Mouse (Mus musculus) midbrain, embryonic 15.5 days (tissue): ENCODE results near the gene Drd3. TPM values are rescaled to one million over a fixed set of nuclear protein-coding genes. Genes with fewer than 3 reads are reported as not detected.

Experiments
- ATAC-seq: fragments of 200-750 bp; cut with Nextera tagmentation; replicated peaks from 2 replicates; pipeline ENCODE4 v1.8.0; 2017; ENCODE audit warnings: moderate TSS enrichment
- H3K27ac ChIP-seq: fragments of 300-500 bp; sonication (generic); 2 replicates; pipeline ENCODE4 v1.5.1; 2015; ENCODE audit warnings: mild to moderate bottlenecking, inconsistent platforms
- H3K27me3 ChIP-seq: fragments of 300-500 bp; sonication (generic); replicated peaks from 2 replicates; pipeline ENCODE4 v1.6.1; 2015; ENCODE audit warnings: inconsistent platforms
- H3K36me3 ChIP-seq: fragments of 300-500 bp; sonication (generic); replicated peaks from 2 replicates; pipeline ENCODE4 v1.6.1; 2015; ENCODE audit warnings: inconsistent platforms
- H3K4me1 ChIP-seq: fragments of 300-500 bp; sonication (generic); 2 replicates; pipeline ENCODE4 v1.6.1; 2015; ENCODE audit warnings: inconsistent platforms
- H3K4me2 ChIP-seq: fragments of 300-500 bp; sonication (generic); 2 replicates; pipeline ENCODE4 v1.6.1; 2015; ENCODE audit warnings: inconsistent platforms, mild to moderate bottlenecking, moderate library complexity
- H3K4me3 ChIP-seq: fragments of 300-500 bp; sonication (generic); 2 replicates; pipeline ENCODE4 v1.5.1; 2015; ENCODE audit warnings: mild to moderate bottlenecking, inconsistent platforms
- H3K9ac ChIP-seq: fragments of 300-500 bp; sonication (generic); 2 replicates; pipeline ENCODE4 v1.6.1; 2015; ENCODE audit warnings: mild to moderate bottlenecking, inconsistent platforms
- H3K9me3 ChIP-seq: fragments of 300-500 bp; sonication (generic); 2 replicates; pipeline ENCODE4 v1.6.1; 2016; ENCODE audit warnings: inconsistent platforms
- WGBS: fragments of 180-500 bp; shearing (Covaris S2); methylation state at CpG from one replicate; pipeline ENCODE4 v1.1.7; 2015; ENCODE audit warnings: mixed read lengths; 5-methylcytosine and 5-hydroxymethylcytosine counted together
- polyA plus RNA-seq: library from polyadenylated mRNA; unstranded; fragments of >200 nt; fragmentation: Nextera tagmentation; extraction: Ambion mirVana; gene quantifications from 2 replicates; pipeline ENCODE4 v1.2.1, GENCODE M21; 2015

Drd3 gene
- polyA plus RNA-seq, 1 experiment from 2014 or later, result not detected

DNA sequence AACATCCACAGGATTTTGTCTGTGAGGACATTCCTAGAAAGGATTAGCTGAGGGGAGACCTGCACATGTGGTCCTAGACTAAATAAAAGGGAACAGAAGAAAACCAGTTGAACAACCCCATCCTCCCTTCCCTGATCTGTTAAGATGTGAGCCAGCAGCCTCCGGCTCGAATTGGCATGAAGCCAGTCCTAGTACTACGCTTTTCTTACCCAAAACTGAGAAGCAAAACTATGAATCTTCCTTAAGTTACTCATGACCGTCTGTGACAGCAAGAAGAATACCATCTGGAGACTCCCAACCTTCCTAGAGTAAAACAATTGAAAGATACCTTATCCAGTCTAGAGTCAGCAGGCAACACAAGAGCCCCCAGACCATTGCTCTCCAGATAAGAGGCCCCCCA lies 15.9 kb upstream of the Drd3 start:
- Histone ChIP-seq H3K27ac (no peak overlapping the region), H3K36me3 (no peaks in the 10 kb centered on the region), H3K27me3 (no peaks in the 10 kb centered on the region), H3K4me1 (no peaks in the 10 kb centered on the region), H3K9me3 (no peaks in the 10 kb centered on the region), H3K4me3 (no peak overlapping the region), H3K9ac (no peak overlapping the region), H3K4me2 (no peak overlapping the region)
- 86% methylated on average over 4 of the region's 4 CpGs for WGBS
- ATAC-seq, result no peak

GRCm38 (mm10) chr16:43740936-43741335 lies 12.9 kb upstream of the Drd3 start:
- WGBS, result 71% methylated on average over 2 of the region's 2 CpGs
- no peak overlapping the region for H3K4me2 ChIP-seq
- H3K9ac ChIP-seq, result no peak overlapping the region
- no peaks in the 10 kb centered on the region for H3K4me1 ChIP-seq
- H3K27ac ChIP-seq, result no peak overlapping the region
- no peak for ATAC-seq
- H3K9me3 ChIP-seq, result no peaks in the 10 kb centered on the region
- H3K27me3 ChIP-seq, result no peaks in the 10 kb centered on the region
- H3K36me3 ChIP-seq, result no peaks in the 10 kb centered on the region
- no peak overlapping the region for H3K4me3 ChIP-seq

- Histone ChIP-seq H3K36me3 (no peaks in the 10 kb centered on the region), H3K9ac (no peak overlapping the region), H3K4me2 (no peak overlapping the region), H3K27ac (no peak overlapping the region), H3K4me1 (no peaks in the 10 kb centered on the region), H3K27me3 (no peaks in the 10 kb centered on the region), H3K4me3 (no peak overlapping the region), H3K9me3 (no peaks in the 10 kb centered on the region)
- 75% methylated on average over 2 of the region's 2 CpGs for WGBS
- no peak for ATAC-seq
Observed at GRCm38 (mm10) chr16:43748424-43748823, 5.4 kb upstream of the Drd3 start.

DNA sequence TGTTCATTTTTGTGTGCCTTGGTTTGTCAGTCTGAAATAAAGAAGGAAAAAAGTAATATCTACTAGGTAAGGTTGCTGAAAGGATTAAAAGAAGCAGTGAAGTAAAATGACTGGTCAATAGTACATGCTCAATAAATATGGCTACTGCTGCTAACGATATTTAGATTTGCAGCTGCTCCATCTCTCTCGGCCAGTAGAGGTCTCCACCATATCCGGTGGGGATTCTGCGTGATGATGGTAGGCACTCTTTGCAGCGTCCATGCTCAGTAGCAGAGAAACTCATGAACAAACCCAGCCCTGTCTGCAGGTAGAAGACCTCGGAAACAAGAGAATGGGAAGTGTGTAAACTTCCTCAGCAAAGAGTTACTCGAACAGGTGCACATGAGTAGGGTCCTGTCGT lies 926 bp upstream of the Drd3 start:
- WGBS, result 85% methylated on average over 8 of the region's 8 CpGs
- Histone ChIP-seq H3K9me3 (no peaks in the 10 kb centered on the region), H3K27ac (no peak overlapping the region), H3K4me3 (no peak overlapping the region), H3K36me3 (no peaks in the 10 kb centered on the region), H3K9ac (no peak overlapping the region), H3K4me1 (0 out of 2 replicates have a peak, but pooled peaks cover 3% of the 10 kb centered on the region), H3K27me3 (no peaks in the 10 kb centered on the region), H3K4me2 (no peak overlapping the region)
- ATAC-seq, result no peak

DNA sequence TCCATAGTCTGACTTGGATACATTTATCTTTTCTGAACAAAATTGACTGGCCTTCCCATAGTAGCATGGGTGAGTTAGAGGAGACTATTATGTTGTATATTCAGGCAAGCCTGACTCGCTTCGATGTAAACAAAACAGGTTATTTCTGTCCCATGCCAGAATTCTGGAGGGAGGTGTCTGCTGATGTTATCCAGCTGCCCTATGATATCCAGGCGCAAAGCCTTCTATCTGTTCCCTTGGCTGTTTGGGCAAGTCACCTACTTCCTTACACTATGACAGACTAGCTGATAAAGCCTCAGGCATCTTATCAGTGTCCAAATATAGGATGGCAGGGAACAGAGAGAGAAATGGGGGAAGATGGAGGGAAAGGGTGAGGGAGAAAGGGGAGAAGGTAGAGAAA lies 18.5 kb downstream of the Drd3 start:
- Histone ChIP-seq H3K9ac (no peak overlapping the region), H3K4me3 (no peak overlapping the region), H3K9me3 (no peaks in the 10 kb centered on the region), H3K27ac (no peak overlapping the region), H3K4me2 (no peak overlapping the region), H3K4me1 (no peaks in the 10 kb centered on the region), H3K27me3 (no peaks in the 10 kb centered on the region), H3K36me3 (no peaks in the 10 kb centered on the region)
- WGBS, result 94% methylated on average over 3 of the region's 3 CpGs
- ATAC-seq, result no peak

- no peak for ATAC-seq
- 98% methylated on average over 1 of the region's 1 CpGs for WGBS
Observed at GRCm38 (mm10) chr16:43772766-43773165, 18.9 kb downstream of the Drd3 start.

DNA sequence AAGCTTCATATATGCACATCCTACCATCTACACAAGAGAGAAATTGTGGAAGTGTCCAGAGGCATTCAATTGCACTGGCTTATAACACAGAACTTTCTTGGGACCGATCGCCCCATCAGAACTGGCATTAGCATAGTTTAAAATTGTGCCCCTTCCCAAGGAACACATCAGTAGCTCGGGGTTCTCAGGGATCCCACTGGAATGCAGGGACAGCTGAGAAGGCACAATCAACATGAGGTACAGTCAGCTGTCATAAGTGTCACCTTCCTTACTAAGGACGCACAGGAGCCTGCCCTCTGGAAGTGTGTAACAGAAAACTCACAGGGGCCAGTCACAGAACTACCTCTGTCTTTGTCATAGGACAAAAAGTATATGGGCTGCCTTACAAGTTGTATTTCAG lies 19.7 kb downstream of the Drd3 start:
- no peak for ATAC-seq
- H3K36me3 ChIP-seq, result no peaks in the 10 kb centered on the region
- no peak overlapping the region for H3K4me2 ChIP-seq
- H3K27ac ChIP-seq, result no peak overlapping the region
- 92% methylated on average over 4 of the region's 4 CpGs for WGBS
- no peaks in the 10 kb centered on the region for H3K27me3 ChIP-seq
- H3K9me3 ChIP-seq, result no peaks in the 10 kb centered on the region
- H3K4me1 ChIP-seq, result no peaks in the 10 kb centered on the region
- H3K4me3 ChIP-seq, result no peak overlapping the region
- H3K9ac ChIP-seq, result no peak overlapping the region

More at GRCm38 (mm10) chr16:43772766-43773165, 18.9 kb downstream of the Drd3 start:
- Histone ChIP-seq H3K4me3 (no peak overlapping the region), H3K27me3 (no peaks in the 10 kb centered on the region), H3K9me3 (no peaks in the 10 kb centered on the region), H3K4me1 (no peaks in the 10 kb centered on the region), H3K4me2 (no peak overlapping the region), H3K9ac (no peak overlapping the region), H3K36me3 (no peaks in the 10 kb centered on the region), H3K27ac (no peak overlapping the region)

- H3K4me3 ChIP-seq, result no peak overlapping the region
- 86% methylated on average over 3 of the region's 3 CpGs for WGBS
- no peaks in the 10 kb centered on the region for H3K36me3 ChIP-seq
- no peaks in the 10 kb centered on the region for H3K4me1 ChIP-seq
- no peaks in the 10 kb centered on the region for H3K27me3 ChIP-seq
- H3K9me3 ChIP-seq, result no peaks in the 10 kb centered on the region
- no peak overlapping the region for H3K27ac ChIP-seq
- H3K9ac ChIP-seq, result no peak overlapping the region
- ATAC-seq, result no peak
- H3K4me2 ChIP-seq, result no peak overlapping the region
Observed at GRCm38 (mm10) chr16:43776886-43777285, 23.1 kb downstream of the Drd3 start.

DNA sequence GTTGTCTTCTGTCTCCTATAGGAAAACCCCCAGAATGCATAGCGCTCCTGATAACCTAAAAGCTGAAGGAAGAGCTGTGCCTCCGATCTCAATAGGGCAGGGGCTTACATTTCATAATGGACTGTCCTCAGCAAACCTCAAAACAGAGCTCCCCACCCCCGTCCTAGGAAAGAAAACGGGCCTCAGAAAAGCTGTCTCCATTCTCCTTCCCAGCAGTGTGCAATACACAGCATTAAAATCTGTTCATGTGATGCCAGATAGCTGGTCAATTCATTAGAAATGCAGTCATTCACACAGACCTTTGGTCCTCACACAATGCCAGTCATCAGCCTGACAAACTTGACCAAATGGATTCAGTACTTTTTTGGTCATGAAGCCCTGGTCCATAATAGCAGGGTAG lies 45.7 kb downstream of the Drd3 start:
- no peak overlapping the region for H3K9ac ChIP-seq
- no peaks in the 10 kb centered on the region for H3K27me3 ChIP-seq
- no peaks in the 10 kb centered on the region for H3K36me3 ChIP-seq
- no peak overlapping the region for H3K27ac ChIP-seq
- H3K4me1 ChIP-seq, result peaks cover 22% of the 10 kb centered on the region
- no peak overlapping the region for H3K4me3 ChIP-seq
- WGBS, result 23% methylated on average over 4 of the region's 4 CpGs
- H3K9me3 ChIP-seq, result 0 out of 2 replicates have a peak, but pooled peaks cover 7% of the 10 kb centered on the region
- ATAC-seq, result peak; percentile 25
- H3K4me2 ChIP-seq, result no peak overlapping the region

DNA sequence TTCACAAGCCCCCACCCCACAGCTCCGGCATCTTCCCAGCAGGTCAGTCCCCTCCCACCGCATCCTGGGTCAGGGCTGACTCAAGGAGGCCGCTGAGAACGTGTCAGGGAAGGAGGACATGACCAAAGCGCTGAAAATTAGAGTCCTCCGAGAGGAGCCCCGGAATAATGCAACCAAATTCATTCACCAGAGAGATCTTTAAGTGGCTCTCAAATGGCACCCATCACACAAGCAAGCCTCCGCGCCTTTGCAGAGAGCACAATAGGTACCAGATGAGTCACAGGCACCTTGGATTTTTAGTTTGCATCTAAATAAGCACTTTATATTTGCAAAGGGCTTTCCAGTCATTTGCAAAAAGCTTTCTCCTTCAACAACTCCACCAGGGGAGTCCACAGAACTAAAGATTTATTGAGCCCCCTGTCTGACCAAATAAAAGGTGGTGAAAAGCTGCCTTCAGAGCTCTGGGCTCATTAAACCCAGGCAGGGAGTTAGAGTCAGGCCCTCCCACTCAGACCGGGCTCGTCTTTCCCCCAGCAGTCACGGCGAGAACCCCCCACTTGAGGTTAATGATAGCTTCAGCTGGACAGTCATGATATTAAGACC lies 46.4 kb downstream of the Drd3 start:
- Histone ChIP-seq H3K27ac (no peak overlapping the region), H3K27me3 (no peaks in the 10 kb centered on the region), H3K4me1 (peaks cover 22% of the 10 kb centered on the region), H3K9me3 (0 out of 2 replicates have a peak, but pooled peaks cover 7% of the 10 kb centered on the region), H3K9ac (no peak overlapping the region), H3K36me3 (no peaks in the 10 kb centered on the region), H3K4me3 (no peak overlapping the region), H3K4me2 (peak overlapping the region; percentile 26)
- ATAC-seq, result peak; percentile 61; the same call in 1 of the 2 replicates
- 6% methylated on average over 13 of the region's 13 CpGs for WGBS

GRCm38 (mm10) chr16:43801137-43801536 lies 47.3 kb downstream of the Drd3 start:
- H3K9ac ChIP-seq, result no peak overlapping the region
- no peak overlapping the region for H3K4me2 ChIP-seq
- H3K9me3 ChIP-seq, result 0 out of 2 replicates have a peak, but pooled peaks cover 7% of the 10 kb centered on the region
- H3K36me3 ChIP-seq, result no peaks in the 10 kb centered on the region
- H3K4me3 ChIP-seq, result no peak overlapping the region
- H3K4me1 ChIP-seq, result peaks cover 22% of the 10 kb centered on the region
- H3K27ac ChIP-seq, result no peak overlapping the region
- ATAC-seq, result 0 out of 2 replicates have a peak, but pooled peaks have one; percentile 18
- H3K27me3 ChIP-seq, result no peaks in the 10 kb centered on the region
- WGBS, result 52% methylated on average over 3 of the region's 3 CpGs

DNA sequence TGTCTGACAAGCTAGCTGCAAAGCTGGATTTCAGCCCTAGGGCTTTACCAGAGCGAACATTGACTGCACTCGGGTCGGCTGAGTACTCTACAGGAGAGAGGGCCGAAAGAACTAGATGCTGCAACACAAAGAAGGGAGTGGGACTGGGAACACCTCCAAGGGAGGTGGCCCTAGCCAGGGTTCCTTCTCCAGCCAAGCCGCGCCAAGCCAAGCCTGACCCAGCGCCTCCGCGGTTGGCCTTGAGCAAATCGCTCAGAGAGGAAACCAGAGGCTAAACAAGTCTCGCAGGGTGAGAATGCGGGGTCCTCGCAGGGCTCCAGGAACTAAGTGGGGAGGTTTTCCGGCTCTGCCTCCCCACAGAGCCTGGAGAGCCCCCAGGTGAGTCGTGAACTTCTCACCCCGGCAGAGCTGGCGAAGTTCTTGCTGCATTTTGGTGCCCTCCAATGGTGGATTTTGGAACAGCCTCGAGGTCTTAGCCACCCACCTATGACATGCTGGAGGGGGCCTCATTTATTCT lies 48.0 kb downstream of the Drd3 start:
- Histone ChIP-seq H3K36me3 (no peaks in the 10 kb centered on the region), H3K9ac (peak overlapping the region; percentile 36; the same call in 1 of the 2 replicates), H3K4me2 (peak overlapping the region; percentile 90), H3K27ac (peak overlapping the region; percentile 38; the same call in 1 of the 2 replicates), H3K4me1 (peaks cover 22% of the 10 kb centered on the region), H3K27me3 (no peaks in the 10 kb centered on the region), H3K9me3 (0 out of 2 replicates have a peak, but pooled peaks cover under 1% of the 10 kb centered on the region), H3K4me3 (peak overlapping the region; percentile 43)
- peak; percentile 76 for ATAC-seq
- WGBS, result 4% methylated on average over 18 of the region's 18 CpGs

DNA sequence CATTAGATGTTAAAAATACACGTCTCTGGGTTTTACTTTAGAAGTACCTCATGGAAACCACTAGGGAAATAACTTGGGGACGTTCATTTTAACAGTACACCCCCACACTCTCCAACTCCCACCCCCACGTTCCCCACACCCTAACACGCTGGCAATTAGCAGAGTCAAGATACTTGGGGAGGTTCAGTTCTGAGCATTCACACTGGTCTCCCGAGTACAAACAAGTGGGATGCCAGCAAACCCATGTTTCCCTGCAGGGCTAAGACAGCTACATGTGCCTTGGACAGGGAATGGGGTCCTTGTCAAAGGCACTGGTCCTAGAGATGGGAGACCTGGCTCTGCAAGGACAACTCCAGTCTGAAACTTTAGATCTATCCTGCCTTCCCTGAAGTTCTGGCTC lies 48.6 kb downstream of the Drd3 start:
- H3K27me3 ChIP-seq, result no peaks in the 10 kb centered on the region
- H3K4me1 ChIP-seq, result peaks cover 22% of the 10 kb centered on the region
- 47% methylated on average over 5 of the region's 5 CpGs for WGBS
- no peak overlapping the region for H3K4me2 ChIP-seq
- H3K9me3 ChIP-seq, result no peaks in the 10 kb centered on the region
- no peak overlapping the region for H3K27ac ChIP-seq
- no peaks in the 10 kb centered on the region for H3K36me3 ChIP-seq
- H3K4me3 ChIP-seq, result no peak overlapping the region
- no peak for ATAC-seq
- no peak overlapping the region for H3K9ac ChIP-seq
